Comparison of ENCODE assay signal across 9 mouse cellular contexts in the genomic region with DNA sequence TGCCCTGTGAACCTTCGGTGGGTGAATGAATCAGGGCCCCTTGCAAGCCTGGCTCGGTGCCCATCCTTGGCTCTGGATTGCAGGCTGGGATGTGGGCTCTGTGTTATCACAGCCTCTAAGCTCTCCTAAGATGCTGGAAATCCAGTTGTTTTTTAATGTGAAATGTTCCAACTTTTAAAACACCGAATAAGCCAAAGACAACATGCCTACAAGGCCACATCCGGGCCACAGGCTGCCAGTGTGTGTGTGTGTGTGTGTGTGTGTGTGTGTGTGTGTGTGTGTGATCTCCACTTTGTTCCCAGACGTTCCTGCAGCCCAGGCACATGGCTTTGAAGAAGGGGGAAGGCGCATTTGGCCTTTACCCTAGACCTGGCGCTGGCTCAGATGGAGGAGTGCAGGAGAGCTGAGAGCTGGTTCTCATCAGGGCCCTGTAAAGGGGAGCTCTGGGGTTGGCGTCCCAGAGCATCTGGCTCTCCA. TPM values are rescaled to one million over a fixed set of nuclear protein-coding genes. Genes with fewer than 3 reads are reported as not detected.
A peak's percentile ranks its signal among the peaks of the same experiment; 100 is the strongest.
DNase-seq lines count a peak whose midpoint lies in the region; ATAC-seq and TF ChIP-seq lines count a peak whose summit lies in the region.
"Had no signal": no experiment of that assay in that cellular context is flagged by ENCODE, and none has a peak within 500 bp of the region (broad histone marks: within the 10 kb centered on the region; RNA-seq: fewer than 3 reads in every experiment).

No protein-coding gene starts in this region.

- ATAC-seq in lung, postnatal 0 days, result no peak
- peak; percentile 82 for ATAC-seq in embryonic facial prominence, embryonic 14.5 days (ENCODE audit: low read depth)

- peak; percentile 32 for DNase-seq in lung, postnatal 10 days
- DNase-seq in lung, postnatal 0 days (ENCODE audit: low spot score), result no peak
- peak; percentile 78 for DNase-seq in embryonic facial prominence, embryonic 14.5 days (ENCODE audit: low spot score)
- DNase-seq in heart, postnatal 36 days, result peak; percentile 37 to 47
- peak; percentile 73 for DNase-seq in testis, postnatal 10 days (ENCODE audit: low spot score)
- no peak for DNase-seq in left cerebral cortex, adult 11 months (ENCODE audit: low spot score)
- no peak for DNase-seq in cerebellum, adult 9-10 months
- DNase-seq in thymus, postnatal 14 days, result no peak

- H3K27me3 ChIP-seq in lung, postnatal 0 days (replicated peaks; ENCODE audit: insufficient read depth, low read length), result no peaks in the 10 kb centered on the region
- H3K27me3 ChIP-seq in embryonic facial prominence, embryonic 14.5 days (replicated peaks; ENCODE audit: control insufficient read depth, insufficient read depth, low read length), result no peaks in the 10 kb centered on the region
- H3K27me3 ChIP-seq: neural tube, embryonic 13.5 days had no signal

- no peak for TF ChIP-seq EP300 in lung, postnatal 0 days (IDR thresholded peaks at IDR 0.05)

- no peak overlapping the region for H3K4me3 ChIP-seq in lung, postnatal 0 days (ENCODE audit: low read depth, low read length)
- H3K4me3 ChIP-seq in embryonic facial prominence, embryonic 14.5 days (ENCODE audit: low read depth, low read length), result no peak overlapping the region
- H3K4me3 ChIP-seq: neural tube, embryonic 13.5 days had no signal

- no peaks in the 10 kb centered on the region for H3K9me3 ChIP-seq in lung, postnatal 0 days (ENCODE audit: low read length)
- no peaks in the 10 kb centered on the region for H3K9me3 ChIP-seq in embryonic facial prominence, embryonic 14.5 days (ENCODE audit: control insufficient read depth, low read length)
- H3K9me3 ChIP-seq: neural tube, embryonic 13.5 days had no signal

- no peak overlapping the region for H3K9ac ChIP-seq in lung, postnatal 0 days (replicated peaks; ENCODE audit: low read depth)
- H3K9ac ChIP-seq in embryonic facial prominence, embryonic 14.5 days (ENCODE audit: low read depth, low read length), result no peak overlapping the region
- H3K9ac ChIP-seq: neural tube, embryonic 13.5 days had no signal

- H3K36me3 ChIP-seq in lung, postnatal 0 days (ENCODE audit: insufficient read depth, low read length), result no peaks in the 10 kb centered on the region
- H3K36me3 ChIP-seq in embryonic facial prominence, embryonic 14.5 days (ENCODE audit: control insufficient read depth, insufficient read depth, low read length), result no peaks in the 10 kb centered on the region
- H3K36me3 ChIP-seq: neural tube, embryonic 13.5 days had no signal

- WGBS in lung, postnatal 0 days, result 42% methylated on average over 8 of the region's 8 CpGs
- WGBS in embryonic facial prominence, embryonic 14.5 days, result 39% methylated on average over 7 of the region's 8 CpGs

- 0 out of 2 replicates have a peak, but pooled peaks cover 5% of the 10 kb centered on the region for H3K4me1 ChIP-seq in lung, postnatal 0 days (ENCODE audit: insufficient read depth, low read depth, low read length)
- peaks cover 33% of the 10 kb centered on the region for H3K4me1 ChIP-seq in embryonic facial prominence, embryonic 14.5 days (ENCODE audit: control insufficient read depth, insufficient read depth, low read length)

- no peak overlapping the region for H3K4me2 ChIP-seq in lung, postnatal 0 days (replicated peaks; ENCODE audit: low read depth, low read length)
- no peak overlapping the region for H3K4me2 ChIP-seq in embryonic facial prominence, embryonic 14.5 days (ENCODE audit: low read depth, low read length)
- H3K4me2 ChIP-seq: neural tube, embryonic 13.5 days had no signal

- intact Hi-C loops in heart, postnatal 36 days (cut with DNase I), result no loop called here

- no peak for TF ChIP-seq CTCF in lung, postnatal 0 days (IDR thresholded peaks at IDR 0.05)

- H3K27ac ChIP-seq in lung, postnatal 0 days (ENCODE audit: low read length), result no peak overlapping the region
- H3K27ac ChIP-seq in embryonic facial prominence, embryonic 14.5 days (replicated peaks; ENCODE audit: low read depth, low read length), result peak overlapping the region; percentile 57
- H3K27ac ChIP-seq: neural tube, embryonic 13.5 days had no signal

RNA-seq across cellular contexts. Expression of a gene that starts 52.4 kb away (rescaled TPM):
- 46.3 and 47.9 TPM in 2 replicates for polyA plus RNA-seq in lung, postnatal 0 days (2015; fragmentation: Nextera tagmentation; extraction: Ambion mirVana)
- polyA plus RNA-seq in embryonic facial prominence, embryonic 14.5 days (2014; fragmentation: Nextera tagmentation; extraction: Ambion mirVana), result 34.5 and 37.8 TPM in 2 replicates
- total RNA-seq in heart, postnatal 36 days (2021), result 10 to 100 TPM; 27.0 to 28.5 TPM

RNA-seq across cellular contexts. Expression of a gene that starts 56.0 kb away (rescaled TPM):
- 5.9 and 9.6 TPM in 2 replicates for polyA plus RNA-seq in lung, postnatal 0 days (2015; fragmentation: Nextera tagmentation; extraction: Ambion mirVana)
- 3.7 and 4.5 TPM in 2 replicates for polyA plus RNA-seq in embryonic facial prominence, embryonic 14.5 days (2014; fragmentation: Nextera tagmentation; extraction: Ambion mirVana)
- total RNA-seq in heart, postnatal 36 days (2021), result 1 to 10 TPM; 1.1 to 1.4 TPM

Comparison
In these comparisons a context has a peak if more than half of its experiments do, and no peak if none do; other contexts are left out.
1. DNase-seq: peak in lung, postnatal 10 days (single experiment), embryonic facial prominence, embryonic 14.5 days (single experiment), heart, postnatal 36 days (2 of 2) and testis, postnatal 10 days (single experiment); none in lung, postnatal 0 days (single experiment), left cerebral cortex, adult 11 months (single experiment), cerebellum, adult 9-10 months (single experiment) and thymus, postnatal 14 days (single experiment).